Mouse (Mus musculus): ENCODE measurements around the gene Kif7.
A peak's percentile ranks its signal among the peaks of the same experiment; 100 is the strongest.

The Kif7 gene

GRCm38 (mm10) chr7:79721386-79721977 lies 6.0 kb upstream of the Kif7 start:
- peak; percentile 24 to 36 for DNase-seq

- DNase-seq: no peak
Measured at GRCm38 (mm10) chr7:79710831-79711230, 4.7 kb downstream of the Kif7 start.

- no peak for DNase-seq
Measured at GRCm38 (mm10) chr7:79710130-79710607, 5.4 kb downstream of the Kif7 start.

- no peak for DNase-seq
Measured at GRCm38 (mm10) chr7:79705210-79705609, 10.3 kb downstream of the Kif7 start.

- DNase-seq: no peak
Measured at GRCm38 (mm10) chr7:79702755-79703154, 12.8 kb downstream of the Kif7 start.

- DNase-seq: peak in 1 of 2 experiments; percentile 9
Measured at GRCm38 (mm10) chr7:79696495-79696894, 19.0 kb downstream of the Kif7 start.

GRCm38 (mm10) chr7:79680231-79680630 lies 35.3 kb downstream of the Kif7 start:
- DNase-seq: no peak

- DNase-seq: no peak
Measured at GRCm38 (mm10) chr7:79679186-79679585, 36.3 kb downstream of the Kif7 start.

- no peak for DNase-seq
Measured at GRCm38 (mm10) chr7:79670900-79671604, 44.5 kb downstream of the Kif7 start.

- no peak for DNase-seq
Measured at GRCm38 (mm10) chr7:79666690-79667089, 48.8 kb downstream of the Kif7 start.

GRCm38 (mm10) chr7:79661253-79661890 lies 54.1 kb downstream of the Kif7 start:
- no peak for DNase-seq

GRCm38 (mm10) chr7:79660291-79661150 lies 55.0 kb downstream of the Kif7 start:
- DNase-seq: no peak

GRCm38 (mm10) chr7:79659578-79660290 lies 55.8 kb downstream of the Kif7 start, which contains the start of gene Ticrr:
Ticrr (plus strand) TSS chr7:79660196.
- DNase-seq: peak; percentile 98

- no peak for DNase-seq
Measured at GRCm38 (mm10) chr7:79654586-79654985, 60.9 kb downstream of the Kif7 start.

- no peak for DNase-seq
Measured at GRCm38 (mm10) chr7:79654185-79654584, 61.3 kb downstream of the Kif7 start.

GRCm38 (mm10) chr7:79649005-79649404 lies 66.5 kb downstream of the Kif7 start:
- peak; percentile 7 to 14 for DNase-seq

All from lung, adult 18-20 months (tissue).